Mouse (Mus musculus): Measurements from ENCODE around the gene Clec1a. TPM values are rescaled to one million over a fixed set of nuclear protein-coding genes. Genes with fewer than 3 reads are reported as not detected.

Gene Clec1a
- polyA plus RNA-seq, 2 experiments = 1.3 to 2.5 TPM

- H3K27ac ChIP-seq (replicated peaks; ENCODE audit: low read depth, low read length) = 0 out of 2 replicates have a peak overlapping the region, but pooled peaks have one; percentile 3
- 43% methylated on average over 4 of the region's 4 CpGs for WGBS
- no peaks in the 10 kb centered on the region for H3K27me3 ChIP-seq (ENCODE audit: control insufficient read depth, insufficient read depth, low read length)
- ATAC-seq (ENCODE audit: low FRiP score, low read depth) = peak; percentile 90
- H3K4me2 ChIP-seq (replicated peaks; ENCODE audit: low read depth, low read length, severe bottlenecking) = no peak overlapping the region
- peak; percentile 92 for DNase-seq (ENCODE audit: low spot score)
- H3K9ac ChIP-seq (ENCODE audit: low read depth, low read length, severe bottlenecking) = no peak overlapping the region
- no peak overlapping the region for H3K4me3 ChIP-seq (replicated peaks; ENCODE audit: low read length)
- H3K9me3 ChIP-seq (ENCODE audit: control insufficient read depth, low read length) = no peaks in the 10 kb centered on the region
- no peaks in the 10 kb centered on the region for H3K36me3 ChIP-seq (ENCODE audit: control insufficient read depth, insufficient read depth, low read length)
- TF ChIP-seq POLR2A (IDR thresholded peaks at IDR 0.05; ENCODE audit: borderline replicate concordance, extremely low read depth, insufficient read depth, insufficient read length) = no peak
- peaks cover 8% of the 10 kb centered on the region for H3K4me1 ChIP-seq (ENCODE audit: control insufficient read depth, insufficient read depth, low read length)
Measured at GRCm38 (mm10) chr6:129423040-129423733, 28.6 kb downstream of the Clec1a start.

GRCm38 (mm10) chr6:129422311-129422710 is 29.5 kb downstream of the Clec1a start:
- H3K27me3 ChIP-seq (ENCODE audit: control insufficient read depth, insufficient read depth, low read length) = no peaks in the 10 kb centered on the region
- H3K9ac ChIP-seq (ENCODE audit: low read depth, low read length, severe bottlenecking) = no peak overlapping the region
- no peaks in the 10 kb centered on the region for H3K36me3 ChIP-seq (ENCODE audit: control insufficient read depth, insufficient read depth, low read length)
- H3K4me3 ChIP-seq (replicated peaks; ENCODE audit: low read length) = no peak overlapping the region
- 88% methylated on average over 3 of the region's 3 CpGs for WGBS
- H3K4me1 ChIP-seq (ENCODE audit: control insufficient read depth, insufficient read depth, low read length) = peaks cover 8% of the 10 kb centered on the region
- H3K4me2 ChIP-seq (replicated peaks; ENCODE audit: low read depth, low read length, severe bottlenecking) = no peak overlapping the region
- no peak overlapping the region for H3K27ac ChIP-seq (replicated peaks; ENCODE audit: low read depth, low read length)
- no peak for DNase-seq (ENCODE audit: low spot score)
- ATAC-seq (ENCODE audit: low FRiP score, low read depth) = no peak
- no peak for TF ChIP-seq POLR2A (IDR thresholded peaks at IDR 0.05; ENCODE audit: borderline replicate concordance, extremely low read depth, insufficient read depth, insufficient read length)
- no peaks in the 10 kb centered on the region for H3K9me3 ChIP-seq (ENCODE audit: control insufficient read depth, low read length)

GRCm38 (mm10) chr6:129414177-129414576 is 37.6 kb downstream of the Clec1a start:
- no peak for ATAC-seq (ENCODE audit: low FRiP score, low read depth)
- Histone ChIP-seq H3K9me3 (ENCODE audit: control insufficient read depth, low read length) (no peaks in the 10 kb centered on the region), H3K4me2 (replicated peaks; ENCODE audit: low read depth, low read length, severe bottlenecking) (no peak overlapping the region), H3K4me3 (replicated peaks; ENCODE audit: low read length) (no peak overlapping the region), H3K36me3 (ENCODE audit: control insufficient read depth, insufficient read depth, low read length) (no peaks in the 10 kb centered on the region), H3K4me1 (ENCODE audit: control insufficient read depth, insufficient read depth, low read length) (no peaks in the 10 kb centered on the region), H3K27ac (replicated peaks; ENCODE audit: low read depth, low read length) (no peak overlapping the region), H3K9ac (ENCODE audit: low read depth, low read length, severe bottlenecking) (no peak overlapping the region), H3K27me3 (ENCODE audit: control insufficient read depth, insufficient read depth, low read length) (no peaks in the 10 kb centered on the region)
- DNase-seq (ENCODE audit: low spot score) = no peak
- WGBS = 72% methylated on average over 1 of the region's 1 CpGs
- no peak for TF ChIP-seq POLR2A (IDR thresholded peaks at IDR 0.05; ENCODE audit: borderline replicate concordance, extremely low read depth, insufficient read depth, insufficient read length)

GRCm38 (mm10) chr6:129408562-129408961 is 43.2 kb downstream of the Clec1a start, which contains the start of gene Clec9a:
Gene Clec9a (plus strand): TSS chr6:129408862.
- Histone ChIP-seq H3K36me3 (ENCODE audit: control insufficient read depth, insufficient read depth, low read length) (no peaks in the 10 kb centered on the region), H3K4me1 (ENCODE audit: control insufficient read depth, insufficient read depth, low read length) (no peaks in the 10 kb centered on the region), H3K4me2 (replicated peaks; ENCODE audit: low read depth, low read length, severe bottlenecking) (no peak within 1 kb of the TSS), H3K27ac (replicated peaks; ENCODE audit: low read depth, low read length) (no peak within 1 kb of the TSS), H3K4me3 (replicated peaks; ENCODE audit: low read length) (no peak within 1 kb of the TSS), H3K27me3 (ENCODE audit: control insufficient read depth, insufficient read depth, low read length) (no peaks in the 10 kb centered on the region), H3K9ac (ENCODE audit: low read depth, low read length, severe bottlenecking) (no peak within 1 kb of the TSS), H3K9me3 (ENCODE audit: control insufficient read depth, low read length) (no peaks in the 10 kb centered on the region)
- TF ChIP-seq POLR2A (IDR thresholded peaks at IDR 0.05; ENCODE audit: borderline replicate concordance, extremely low read depth, insufficient read depth, insufficient read length) = no peak
- WGBS = 82% methylated on average over 2 of the region's 2 CpGs
- no peak for DNase-seq (ENCODE audit: low spot score)
- no peak for ATAC-seq (ENCODE audit: low FRiP score, low read depth)

- no peak overlapping the region for H3K27ac ChIP-seq (replicated peaks; ENCODE audit: low read depth, low read length)
- 40% methylated on average over 2 of the region's 2 CpGs for WGBS
- H3K36me3 ChIP-seq (ENCODE audit: control insufficient read depth, insufficient read depth, low read length) = no peaks in the 10 kb centered on the region
- DNase-seq (ENCODE audit: low spot score) (no peak), ATAC-seq (ENCODE audit: low FRiP score, low read depth) (no peak)
- no peak overlapping the region for H3K4me2 ChIP-seq (replicated peaks; ENCODE audit: low read depth, low read length, severe bottlenecking)
- no peaks in the 10 kb centered on the region for H3K27me3 ChIP-seq (ENCODE audit: control insufficient read depth, insufficient read depth, low read length)
- no peak for TF ChIP-seq POLR2A (IDR thresholded peaks at IDR 0.05; ENCODE audit: borderline replicate concordance, extremely low read depth, insufficient read depth, insufficient read length)
- H3K9me3 ChIP-seq (ENCODE audit: control insufficient read depth, low read length) = no peaks in the 10 kb centered on the region
- H3K4me1 ChIP-seq (ENCODE audit: control insufficient read depth, insufficient read depth, low read length) = no peaks in the 10 kb centered on the region
- H3K9ac ChIP-seq (ENCODE audit: low read depth, low read length, severe bottlenecking) = no peak overlapping the region
- H3K4me3 ChIP-seq (replicated peaks; ENCODE audit: low read length) = no peak overlapping the region
Measured at GRCm38 (mm10) chr6:129407324-129407723, 44.5 kb downstream of the Clec1a start.
